Mouse (Mus musculus) cerebellum, adult 11 months (tissue): ENCODE data around the gene Colgalt1.

Experiments
- DNase-seq: peaks from one replicate; pipeline ENCODE4 v3.0.0; 2022

Gene Colgalt1

DNA sequence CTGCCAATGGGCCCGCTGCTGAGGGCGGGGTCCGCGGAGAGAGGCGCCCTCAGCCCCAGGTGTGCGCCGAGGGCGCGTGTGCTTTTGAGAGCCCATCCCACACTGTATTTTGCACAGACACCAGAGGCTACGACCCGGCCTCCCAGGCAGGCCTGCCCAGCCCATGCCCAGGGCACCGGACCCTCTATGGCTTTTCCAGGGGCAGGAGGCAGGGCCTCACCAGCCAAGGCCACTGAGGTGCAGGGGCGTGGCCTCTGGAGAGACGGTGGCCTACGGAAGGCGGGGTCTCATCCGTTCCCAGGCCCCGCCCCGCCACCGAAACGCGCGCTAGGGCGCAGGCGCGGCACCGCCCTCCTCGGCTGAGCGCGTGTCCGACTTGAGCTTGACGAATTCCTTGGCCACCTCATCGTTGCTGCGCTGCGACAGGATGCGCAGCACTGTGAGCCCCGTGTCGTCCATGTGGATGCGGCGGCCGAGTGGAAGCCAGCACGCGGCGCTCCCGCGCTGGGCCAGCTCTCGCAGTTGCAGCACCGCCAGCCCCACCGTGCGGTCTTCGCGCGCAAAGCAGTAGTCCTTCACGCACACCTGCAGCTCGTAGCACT, 18.4 kb downstream of the Colgalt1 start:
- peak; percentile 88 for DNase-seq

DNA sequence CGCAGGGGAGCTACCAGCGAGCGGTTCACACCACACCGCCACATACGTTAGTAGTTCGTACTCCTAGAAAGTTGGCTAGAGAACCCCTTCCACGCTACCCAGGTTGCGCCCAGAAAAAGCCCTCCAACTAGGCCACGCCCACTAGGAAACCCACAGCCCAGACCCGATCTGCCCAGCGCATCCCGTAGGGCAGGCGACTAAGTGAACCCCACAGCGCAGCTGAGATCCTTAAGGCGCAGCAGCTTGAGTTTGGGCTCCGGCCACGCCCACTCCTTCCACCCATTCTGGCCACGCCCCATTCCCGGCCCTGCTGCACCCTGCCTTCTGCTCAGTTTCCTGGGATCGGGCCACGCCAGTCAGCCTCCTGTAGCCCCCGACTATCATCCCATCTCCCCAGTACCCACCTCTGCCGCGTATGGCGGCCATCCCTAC, 19.0 kb downstream of the Colgalt1 start:
- peak; percentile 53 for DNase-seq

DNA sequence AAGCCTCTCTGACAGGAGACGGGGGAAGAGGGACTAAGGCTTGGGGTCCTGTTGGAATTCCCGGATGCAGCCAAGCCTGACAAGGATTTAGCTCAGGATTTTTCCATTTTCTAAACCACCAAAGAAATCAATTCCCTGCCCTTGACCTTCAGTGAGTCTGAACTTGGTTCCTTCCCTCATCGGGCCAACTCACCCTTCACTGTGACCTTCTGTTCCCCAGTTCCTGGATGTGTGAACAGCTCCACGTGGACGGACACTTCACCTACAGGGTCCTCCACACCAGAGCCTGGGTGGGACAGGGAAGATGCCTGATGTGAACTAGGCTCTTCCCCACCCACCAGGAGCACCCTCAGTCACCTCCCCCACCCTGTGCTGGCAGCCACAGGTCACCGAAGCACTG, 20.0 kb downstream of the Colgalt1 start:
- no peak for DNase-seq

DNA sequence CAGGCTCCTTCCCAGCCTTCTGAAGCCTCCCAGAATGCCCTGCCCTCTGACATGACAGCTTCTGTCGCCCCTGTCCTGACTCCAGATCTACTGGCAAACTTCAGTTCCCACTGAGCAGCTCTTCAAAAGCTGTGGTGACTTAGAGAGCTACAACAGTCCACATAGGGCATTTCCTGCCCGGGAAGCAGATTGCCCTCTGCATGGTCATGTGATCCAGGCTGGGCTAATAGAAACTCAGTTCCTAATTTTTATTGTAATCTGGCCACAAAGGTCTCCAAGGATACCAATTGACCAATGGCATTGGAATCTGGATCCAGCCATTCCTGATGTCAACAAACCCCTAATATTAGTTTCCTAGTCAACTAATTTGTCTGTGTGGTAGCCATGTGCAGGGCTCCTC, 21.1 kb downstream of the Colgalt1 start:
- DNase-seq, result no peak

DNA sequence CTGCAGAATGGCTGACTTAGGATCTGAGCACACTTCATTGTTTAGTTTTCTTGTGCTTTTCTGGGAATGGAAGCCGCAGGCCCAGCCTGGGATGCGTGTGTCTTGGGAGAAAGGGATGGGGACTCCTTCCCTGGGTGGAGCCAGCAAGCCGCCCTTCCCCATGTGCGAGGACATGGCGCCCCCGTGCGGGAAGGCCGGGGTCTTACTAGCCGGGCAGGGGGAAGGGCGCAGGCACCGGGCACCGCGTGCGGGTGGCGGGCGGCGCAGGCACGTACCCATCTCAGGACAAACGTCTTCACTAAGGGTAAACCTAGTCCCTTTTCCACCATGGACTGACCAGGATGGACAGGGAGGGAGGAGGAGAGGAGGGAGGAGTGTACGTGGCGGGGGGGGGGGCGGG, 22.4 kb downstream of the Colgalt1 start:
- no peak for DNase-seq

DNA sequence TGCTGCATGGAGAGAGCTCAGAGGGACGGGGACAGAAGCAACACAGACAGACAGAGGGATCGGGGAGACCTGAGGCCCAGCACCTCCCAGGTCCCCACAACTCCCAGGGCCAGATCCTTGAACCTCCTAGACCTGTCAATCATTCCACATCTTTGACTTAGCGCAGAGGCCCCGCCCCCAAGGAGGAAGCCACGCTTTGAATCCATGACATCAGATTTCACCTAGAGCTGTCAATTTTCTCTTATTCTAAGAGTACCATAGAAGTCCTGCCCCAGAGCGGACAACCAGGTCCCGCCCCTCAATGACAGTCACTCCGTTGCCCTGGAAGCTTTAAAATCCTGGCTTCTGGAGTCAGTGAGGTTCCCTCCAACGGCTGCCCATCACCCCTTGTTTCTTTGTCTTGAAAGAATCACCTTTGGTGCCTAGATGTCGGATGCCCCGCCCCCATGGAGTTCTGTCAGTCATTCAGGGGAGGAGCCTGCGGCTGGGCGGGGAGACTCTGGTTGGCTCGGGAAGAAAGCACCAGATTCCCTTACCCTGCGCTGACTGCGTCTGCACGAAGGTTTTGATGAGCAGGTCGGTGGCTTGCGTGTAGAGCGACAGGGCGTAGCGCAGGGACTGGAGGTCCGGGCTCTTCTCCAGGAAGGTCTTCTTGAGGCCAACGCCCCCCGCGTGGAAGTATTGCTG, 23.3 kb downstream of the Colgalt1 start:
- no peak for DNase-seq

DNA sequence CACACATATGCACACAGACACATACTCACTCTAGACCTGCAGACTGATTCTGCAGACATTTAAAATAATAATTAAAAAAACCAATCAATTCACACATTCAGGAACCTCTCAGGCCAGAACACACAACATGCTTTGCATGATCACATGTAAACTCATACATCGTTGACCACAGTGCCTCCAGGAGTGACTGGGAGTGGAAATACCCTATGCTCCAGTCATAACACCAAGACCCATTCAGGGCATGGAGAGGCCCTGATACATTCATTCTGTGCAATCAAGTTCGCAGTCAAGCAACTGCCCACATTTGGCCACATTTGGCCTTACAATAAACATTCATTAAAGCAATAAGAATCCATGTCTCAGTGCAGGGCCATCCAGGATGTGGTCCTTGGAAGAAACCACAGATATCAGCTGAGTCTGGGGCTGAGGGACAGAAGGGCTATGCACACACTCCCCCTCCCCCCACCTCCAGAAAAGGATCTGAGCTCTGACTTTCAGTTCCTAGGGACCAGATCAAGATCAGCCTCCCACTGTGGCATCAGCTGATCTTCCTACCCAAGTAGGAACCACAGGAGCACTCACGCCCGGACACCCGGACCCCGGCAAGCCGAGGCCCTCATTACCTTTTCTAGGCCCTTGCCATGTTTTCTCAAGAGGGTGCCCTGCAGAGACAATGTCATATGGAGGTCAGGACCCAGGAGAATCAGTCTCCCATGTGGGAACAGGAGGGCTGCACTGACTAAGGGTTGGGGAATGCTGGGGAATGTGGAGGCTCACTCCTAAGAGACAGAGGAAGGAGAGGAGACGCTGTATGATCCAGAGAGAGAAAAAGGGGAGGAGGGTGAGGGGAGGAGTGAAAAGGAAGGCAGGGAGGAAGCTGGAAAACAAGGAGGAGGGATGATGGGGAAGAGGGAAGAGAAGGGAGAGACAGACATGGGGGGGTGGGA, 26.6 kb downstream of the Colgalt1 start:
- DNase-seq, result no peak

DNA sequence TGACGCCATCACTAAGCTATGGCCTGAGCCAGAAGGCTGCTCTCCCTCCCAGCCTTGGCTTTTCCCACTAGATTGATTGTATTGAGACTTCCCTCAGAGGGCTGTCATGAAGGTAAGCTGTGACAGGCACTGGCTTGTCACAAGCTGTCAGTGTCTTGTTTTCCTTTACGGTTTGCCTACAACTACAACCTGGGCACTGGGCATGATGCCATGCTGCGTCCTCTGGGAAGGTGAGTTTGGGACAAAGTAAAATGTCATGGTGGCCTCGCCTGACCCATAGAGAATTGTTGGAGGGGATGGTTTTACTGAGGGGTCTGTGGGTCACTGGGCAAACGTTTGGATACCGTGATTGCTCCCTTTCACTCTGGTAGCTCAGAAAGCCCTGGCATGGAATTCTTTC, 27.5 kb downstream of the Colgalt1 start:
- no peak for DNase-seq

DNA sequence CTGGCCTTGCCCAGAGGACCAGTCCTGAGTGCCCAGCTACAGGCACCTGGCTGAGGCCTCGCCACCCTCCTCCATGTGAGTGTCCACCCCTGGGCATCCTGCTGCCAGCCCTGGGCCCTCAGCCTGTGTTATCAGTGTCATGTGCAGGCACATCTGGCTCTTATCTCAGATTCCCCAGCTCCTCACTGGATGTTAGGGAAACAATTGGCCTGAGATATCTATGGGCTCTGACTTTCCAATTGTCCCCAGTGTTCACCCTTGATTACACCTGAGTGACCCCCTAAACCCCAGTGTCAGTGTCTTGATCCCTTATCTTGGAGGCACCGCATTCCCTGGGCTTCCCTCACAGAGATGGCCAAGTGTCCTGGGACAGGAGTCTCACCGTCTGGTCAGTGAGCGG, 28.5 kb downstream of the Colgalt1 start:
- DNase-seq, result no peak

DNA sequence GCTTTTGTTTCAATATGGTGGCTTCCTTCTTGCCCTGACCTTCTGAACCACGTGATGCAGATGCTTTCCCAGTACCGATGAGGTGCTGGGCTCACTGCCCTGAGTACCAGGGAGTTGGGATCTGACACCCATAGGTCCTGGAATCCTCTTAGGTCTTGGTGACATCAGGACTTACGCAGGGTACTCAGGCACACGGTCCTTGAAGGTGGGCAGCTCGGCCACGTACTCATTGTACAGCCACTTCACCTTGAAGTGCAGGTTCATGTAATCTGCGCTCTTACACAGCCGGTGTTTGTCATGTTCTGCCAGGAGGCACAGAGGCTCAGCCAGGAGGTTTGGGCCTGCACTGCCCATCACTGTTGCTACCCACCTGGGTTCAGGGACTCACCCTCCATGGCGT, 34.7 kb downstream of the Colgalt1 start:
- no peak for DNase-seq

DNA sequence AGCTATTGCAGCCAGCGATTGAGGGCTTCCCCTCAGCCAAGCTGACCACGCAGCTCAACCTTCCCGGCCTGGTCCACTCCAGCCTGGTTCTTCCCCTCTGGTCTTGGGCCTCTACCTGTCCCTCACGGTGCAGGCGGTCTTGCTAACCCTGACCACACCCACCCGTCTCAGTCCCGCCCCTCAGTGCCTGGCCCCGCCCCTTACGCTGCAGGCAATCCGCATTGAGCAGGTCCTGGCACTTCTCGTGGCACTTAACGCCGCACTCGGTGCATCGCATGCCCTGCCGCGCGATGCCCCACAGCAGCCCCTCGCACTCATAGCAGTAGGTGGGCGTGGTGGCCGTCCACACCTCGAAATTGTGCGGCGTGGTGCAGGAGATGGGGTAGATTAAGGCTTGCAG, 43.8 kb downstream of the Colgalt1 start:
- no peak for DNase-seq

DNA sequence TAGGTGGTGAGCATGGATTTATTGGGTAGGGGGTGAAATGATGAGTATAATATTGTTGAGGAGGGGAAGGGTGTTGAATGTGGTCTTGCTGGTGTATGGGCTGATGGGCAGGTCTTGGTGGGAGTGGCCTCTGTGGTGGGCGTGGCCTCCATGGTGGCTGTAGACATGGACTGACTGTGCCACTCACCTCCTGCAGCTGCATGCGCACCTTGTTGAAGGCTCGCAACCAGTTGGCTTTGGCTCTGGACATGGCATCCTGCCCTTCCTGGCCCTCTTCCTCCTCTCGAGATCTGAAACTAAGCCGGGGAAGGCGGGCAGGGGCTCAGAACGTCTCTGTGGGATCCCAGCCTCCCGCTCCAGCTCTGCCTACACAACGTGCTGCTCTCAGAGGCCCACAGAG, 47.0 kb downstream of the Colgalt1 start:
- peak; percentile 17 for DNase-seq

DNA sequence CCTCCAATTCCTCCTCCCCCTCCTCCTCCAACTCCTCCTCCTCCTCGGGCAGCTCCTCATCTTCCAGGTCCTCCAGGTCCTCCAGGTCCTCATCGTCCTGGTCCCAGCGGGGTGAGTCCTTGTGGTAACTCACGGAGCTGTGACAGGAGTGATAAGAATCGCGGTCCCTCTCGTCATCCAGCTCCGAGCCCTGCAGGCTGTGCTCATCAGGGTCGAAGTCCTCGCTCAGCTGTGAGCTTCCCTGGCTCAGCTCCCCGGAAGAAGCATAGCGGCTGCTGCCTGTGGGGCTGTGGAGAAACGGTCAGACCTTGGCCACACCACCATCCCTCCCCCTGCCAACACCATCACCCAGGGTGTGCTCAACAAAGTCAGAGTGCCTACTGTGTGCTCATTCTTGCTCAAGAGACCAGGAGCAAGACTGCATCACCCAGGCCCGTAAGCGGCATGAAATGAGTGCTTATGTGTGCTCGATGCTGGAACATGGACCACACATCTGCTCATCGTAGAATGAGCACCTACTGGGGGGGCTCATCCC, 47.8 kb downstream of the Colgalt1 start:
- no peak for DNase-seq

DNA sequence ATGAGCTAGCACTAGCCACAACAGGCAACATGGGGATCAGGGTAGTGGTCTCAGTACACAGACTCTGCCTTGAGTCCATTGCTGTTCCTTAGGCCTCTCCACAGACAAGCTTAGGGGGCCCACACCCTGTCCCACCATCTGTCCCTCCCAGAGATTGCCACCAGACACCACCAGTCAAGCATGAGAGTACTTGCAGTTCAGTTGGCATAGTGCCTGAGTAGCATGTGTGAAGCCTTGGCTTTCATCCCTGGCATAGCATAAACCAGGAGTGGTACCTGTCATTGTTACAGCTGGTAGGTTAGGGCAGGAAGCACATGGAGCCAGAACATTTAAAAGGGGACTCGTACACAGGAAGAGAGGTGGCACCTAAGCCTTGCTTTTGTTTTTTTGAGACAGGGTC, 49.0 kb downstream of the Colgalt1 start:
- DNase-seq, result peak; percentile 57

DNA sequence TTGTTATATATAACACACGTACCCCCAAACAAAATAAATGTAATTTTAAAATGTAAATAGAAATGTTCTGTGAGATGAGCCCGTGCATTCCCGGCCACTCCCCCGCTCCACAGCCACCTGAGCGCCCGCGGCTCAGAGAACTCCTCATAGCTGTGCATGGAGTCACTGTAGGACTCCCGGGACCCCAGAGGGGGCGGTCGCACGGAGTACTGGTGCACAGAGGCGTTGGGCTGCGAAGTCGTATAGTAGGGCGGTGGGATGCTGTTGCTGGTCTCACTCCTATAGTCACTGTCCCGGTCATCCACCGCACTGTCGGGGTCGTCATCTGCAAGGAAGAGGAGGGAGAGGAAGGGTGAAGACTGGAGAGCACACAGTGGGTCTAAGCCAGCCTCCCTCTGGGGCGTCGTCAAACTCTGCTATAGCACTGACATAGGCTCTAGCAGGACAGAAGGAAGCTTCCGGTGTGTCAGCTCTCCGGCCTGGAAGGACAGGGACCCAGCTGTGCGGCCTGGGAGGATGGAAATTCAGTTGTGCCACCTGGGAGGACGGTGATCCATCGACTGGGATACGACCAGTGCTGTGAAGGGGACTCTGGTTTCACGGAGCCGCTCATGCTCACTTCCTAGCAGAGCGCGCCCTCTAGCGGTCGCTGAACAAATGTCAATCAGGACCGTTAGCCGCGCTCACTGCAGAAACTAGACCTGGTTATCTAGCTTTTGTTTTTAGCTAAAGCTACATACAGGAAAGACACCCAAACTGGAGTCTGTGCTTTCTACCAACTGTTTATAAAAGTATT, 49.7 kb downstream of the Colgalt1 start:
- DNase-seq, result peak; percentile 83

DNA sequence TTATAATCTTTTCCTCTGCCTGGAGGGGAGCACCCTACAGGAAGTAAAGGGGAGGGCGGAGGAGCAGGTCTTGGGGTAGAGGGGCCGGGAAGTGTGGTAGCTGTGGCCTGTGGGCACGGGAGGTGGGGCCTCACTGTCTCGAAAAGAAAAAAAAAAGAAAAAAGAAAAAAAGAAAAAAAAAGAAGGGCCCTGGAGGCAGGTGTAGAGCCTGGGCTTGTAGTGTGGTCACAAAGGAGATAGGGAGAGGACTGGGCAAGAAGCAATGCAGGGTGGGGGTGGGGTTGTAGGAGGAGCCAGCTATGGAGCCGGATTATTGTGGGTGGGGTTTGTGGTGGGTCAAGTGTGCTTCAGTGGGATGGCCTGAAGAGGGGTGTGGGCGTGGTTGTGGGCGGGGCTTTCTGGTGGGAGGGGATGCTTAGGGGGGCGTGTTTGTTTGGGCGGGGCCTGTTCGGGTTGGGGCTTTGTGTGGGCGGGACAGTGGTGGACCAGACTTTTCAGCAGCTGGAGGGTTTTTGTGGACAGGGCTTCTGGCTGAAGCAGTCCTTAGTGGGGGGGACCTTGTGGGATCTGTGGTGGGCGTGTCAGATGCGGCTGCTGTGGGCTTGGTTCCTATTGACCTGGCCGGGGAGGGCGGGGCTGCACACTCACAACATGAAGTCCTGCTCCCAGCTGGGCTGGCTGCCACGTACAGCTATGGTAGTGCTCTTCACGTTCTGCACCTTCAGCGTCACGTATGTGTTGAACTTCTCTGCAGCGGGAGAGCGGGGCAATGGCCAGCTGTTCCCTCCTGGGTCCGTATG, 54.7 kb downstream of the Colgalt1 start:
- DNase-seq, result no peak

DNA sequence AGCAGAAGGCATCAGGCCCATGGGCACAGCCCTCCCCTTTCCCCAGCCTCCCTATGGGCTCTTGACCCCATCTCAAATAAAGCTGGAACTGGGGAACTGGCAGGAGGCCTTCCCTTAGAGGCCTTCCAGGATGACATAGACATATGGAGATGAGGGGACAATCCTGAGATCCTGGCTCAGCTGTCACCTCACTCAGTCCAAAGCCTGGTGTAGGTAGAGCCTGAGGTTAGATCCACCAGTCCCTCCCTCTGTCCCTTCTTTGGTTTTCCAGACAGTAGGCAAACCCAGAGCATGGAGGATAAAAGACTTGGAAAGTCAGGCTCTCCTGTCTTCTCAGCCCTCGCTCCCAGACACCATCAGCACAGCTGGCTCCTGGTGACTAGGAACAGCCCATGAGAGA, 56.1 kb downstream of the Colgalt1 start:
- DNase-seq, result no peak

DNA sequence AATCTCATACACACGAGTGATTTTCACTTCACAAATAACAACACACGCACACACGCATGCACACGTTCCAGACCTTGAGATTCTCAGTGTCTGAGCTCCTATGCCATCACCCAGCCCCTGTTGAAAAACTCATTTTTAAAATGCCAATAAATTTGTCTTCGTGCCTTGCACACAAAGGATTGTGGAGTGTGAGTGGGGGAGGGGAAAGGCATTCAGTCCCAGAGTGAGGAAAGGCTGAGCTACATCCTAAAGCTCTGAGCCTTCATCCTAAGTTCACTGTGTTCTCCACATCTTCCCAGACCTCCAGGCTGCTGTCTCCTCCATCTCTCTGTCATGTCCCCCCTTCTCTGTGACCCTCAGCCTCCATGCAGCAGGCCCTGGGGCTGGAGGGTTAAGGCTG, 56.5 kb downstream of the Colgalt1 start:
- no peak for DNase-seq

DNA sequence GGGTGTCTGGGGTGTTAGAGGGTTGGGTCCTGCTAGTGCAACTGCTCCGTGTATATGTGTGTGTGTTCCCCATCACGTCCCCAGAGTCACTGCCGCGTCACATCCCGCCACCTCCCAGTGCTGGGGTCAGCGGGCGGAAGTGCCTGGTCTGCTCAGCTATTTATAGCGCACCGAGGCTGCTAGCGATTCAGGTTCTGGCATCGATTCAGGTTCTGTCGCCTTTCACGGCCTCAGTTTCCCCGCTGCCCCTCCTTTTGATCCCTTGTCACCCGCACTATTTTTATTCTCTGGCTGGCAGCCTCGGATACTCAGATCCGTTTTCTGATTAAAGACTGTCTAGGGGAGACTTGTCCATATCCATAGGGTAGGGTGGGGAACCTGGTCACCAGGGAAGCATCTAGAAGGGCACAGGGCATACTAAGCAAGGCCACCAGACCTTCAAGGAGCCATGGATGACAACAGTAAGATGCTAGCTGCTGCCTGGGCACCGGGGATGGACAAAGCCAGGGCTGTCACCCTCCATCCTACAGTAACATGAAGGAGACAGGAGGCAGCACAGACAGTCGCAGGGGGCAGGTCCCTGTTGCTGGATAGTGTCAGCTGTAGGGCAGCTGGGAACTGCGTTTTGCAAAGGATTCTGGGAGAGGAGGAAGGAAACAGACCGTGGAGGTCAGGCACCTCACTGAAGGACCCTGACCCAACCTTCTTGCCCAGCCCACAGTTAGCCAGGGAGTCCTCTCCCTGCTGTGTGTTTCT, 57.6 kb downstream of the Colgalt1 start:
- DNase-seq, result no peak

DNA sequence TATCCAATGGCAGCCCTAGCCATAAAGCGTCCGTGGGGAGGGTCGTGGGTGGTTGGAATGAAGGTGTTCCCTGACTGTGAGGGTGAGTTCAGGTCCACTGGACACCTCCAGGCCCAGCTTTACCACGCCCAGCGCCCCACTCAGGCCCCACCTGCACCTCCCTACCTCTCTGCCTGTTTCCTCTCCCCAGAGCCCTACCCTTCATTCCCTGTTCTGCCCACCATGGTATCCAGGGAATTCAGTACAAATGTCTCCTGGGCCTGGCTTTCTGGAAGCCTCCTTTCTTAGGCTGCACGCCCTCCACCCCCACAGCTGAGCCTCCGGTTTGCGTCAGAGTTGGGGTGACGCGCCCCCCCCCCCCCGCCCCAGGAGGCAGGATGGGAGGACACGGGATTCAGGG, 59.4 kb downstream of the Colgalt1 start:
- DNase-seq, result no peak
